Mouse (Mus musculus) kidney, adult 8-10 months (tissue): ENCODE measurements at regions not wholly inside any gene's neighbourhood (a gene's known extent, or its start where the extent isn't known, plus 50 kb on each side); places are given as distances from the start of the nearest gene placed in this dataset.
A peak's percentile ranks its signal among the peaks of the same experiment; 100 is the strongest.

ENCODE experiments used
- DNase-seq, 2 experiments: peaks; one replicate each; pipeline ENCODE4 v3.0.0; 2022

GRCm38 (mm10) chr3:58089344-58090139, 241.7 kb upstream of the Pfn2 start:
- DNase-seq, result peak; percentile 72 to 83

DNA sequence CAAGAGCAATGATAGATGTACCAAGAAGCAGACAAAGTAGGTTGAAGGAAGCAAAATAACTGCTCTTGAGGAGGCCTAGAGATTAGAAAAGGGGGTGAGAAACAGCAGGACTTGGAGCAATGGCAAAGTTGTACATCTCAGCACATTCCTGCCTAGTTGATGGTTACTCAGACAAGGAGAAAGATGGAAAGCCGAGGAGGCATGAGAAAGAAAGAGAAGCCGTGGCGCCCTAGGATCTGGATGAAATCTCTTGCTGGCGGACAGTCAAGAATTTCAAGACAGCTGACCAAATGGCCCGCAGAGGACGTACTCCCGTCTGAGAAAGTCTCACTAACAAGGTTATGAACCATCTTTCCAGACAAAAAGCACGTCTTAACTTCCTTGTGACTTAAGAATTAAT, 242.5 kb upstream of the Pfn2 start:
- peak; percentile 84 to 91 for DNase-seq

DNA sequence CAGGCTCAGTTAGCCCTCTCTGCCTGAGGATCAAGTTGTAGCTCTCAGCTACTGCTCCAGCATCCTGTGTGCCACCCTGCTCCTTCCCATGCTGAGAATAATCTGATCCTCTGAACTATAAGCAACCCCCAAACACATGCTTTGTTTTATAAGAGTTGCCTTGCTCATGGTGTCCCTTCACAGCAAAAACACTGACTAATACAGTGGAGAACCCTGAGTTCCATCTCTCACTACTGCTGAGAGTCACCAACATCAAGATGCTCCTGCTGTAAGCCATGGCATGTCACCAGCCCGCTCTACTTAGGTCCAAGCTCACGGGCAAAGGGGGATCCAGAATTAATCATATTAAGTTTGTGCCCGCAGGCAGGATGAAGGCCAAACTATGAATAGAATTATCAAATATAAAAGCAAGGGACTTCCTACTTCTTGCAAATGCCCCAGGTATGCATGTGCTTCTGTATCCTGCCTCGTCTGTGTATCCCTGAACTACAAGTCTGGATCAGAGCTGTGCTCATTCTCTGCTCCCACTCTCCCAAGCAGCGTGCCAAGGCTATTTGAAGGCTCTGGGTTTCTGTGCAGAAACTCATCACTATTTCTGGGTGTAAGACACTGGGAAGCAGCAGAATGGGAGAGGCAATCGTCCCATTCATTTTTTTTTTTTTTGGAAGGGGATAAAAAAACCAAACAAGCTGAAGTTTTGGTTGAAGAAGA, 243.7 kb upstream of the Pfn2 start:
- no peak for DNase-seq

GRCm38 (mm10) chr3:58110911-58111476, 263.1 kb upstream of the Pfn2 start:
- DNase-seq, result peak in 1 of 2 experiments; percentile 16

DNA sequence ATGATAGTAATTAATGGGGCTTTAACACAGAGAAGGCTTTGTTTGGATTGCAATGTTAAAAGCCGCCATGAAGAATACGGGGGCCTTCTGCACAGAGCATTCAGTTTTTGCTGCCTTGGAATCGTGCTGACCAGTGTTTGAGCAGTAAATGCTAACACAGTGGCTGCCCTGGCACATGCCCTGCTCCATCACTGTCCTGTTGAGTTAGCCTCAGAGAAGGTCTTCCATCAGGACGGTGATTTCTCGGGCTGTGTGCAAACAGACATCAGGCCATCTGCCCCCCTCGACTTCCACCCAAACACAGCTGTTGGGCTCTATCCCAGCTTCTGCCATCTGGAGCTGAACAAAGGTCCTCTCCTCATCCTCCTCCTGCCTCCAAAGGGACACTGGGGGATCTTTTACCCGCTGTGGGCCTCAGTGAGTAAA, 264.6 kb upstream of the Pfn2 start:
- no peak for DNase-seq

DNA sequence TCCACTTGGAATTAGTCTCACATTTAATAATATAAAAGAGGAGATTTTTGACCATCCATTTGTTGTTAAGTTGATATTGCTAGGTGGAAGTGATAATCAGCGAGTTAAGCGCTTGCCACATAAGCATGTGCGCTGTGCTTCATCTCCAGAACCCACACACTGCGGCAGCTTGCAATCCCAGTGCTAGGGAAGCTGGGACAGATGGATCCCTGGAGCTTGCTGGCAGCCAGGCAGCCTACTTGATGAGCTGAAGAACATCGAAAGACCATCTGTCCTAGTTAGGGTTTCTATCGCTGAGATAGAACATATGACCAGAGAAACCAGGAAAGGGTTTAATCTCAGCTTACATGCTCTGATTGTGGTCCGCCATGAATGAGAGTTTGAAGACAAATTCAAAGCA, 266.1 kb upstream of the Pfn2 start:
- DNase-seq, result no peak

DNA sequence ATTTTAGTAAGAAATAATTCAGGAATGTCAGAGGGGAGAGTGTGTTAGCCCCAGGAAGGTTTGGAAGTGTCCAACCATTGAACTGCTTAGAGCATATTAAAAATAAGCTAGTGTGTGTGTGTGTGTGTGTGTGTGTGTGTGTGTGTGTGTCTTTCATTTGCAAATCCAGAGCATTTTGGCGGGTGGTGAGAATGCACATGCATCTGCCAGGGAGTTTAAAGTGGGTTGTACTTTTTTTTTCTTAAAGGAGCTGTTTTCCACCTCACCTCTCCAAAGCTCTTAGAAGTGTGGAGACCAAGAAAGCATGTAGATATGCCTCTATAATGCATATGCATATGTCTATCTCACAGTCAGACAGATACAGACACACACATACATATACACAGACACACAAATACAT, 267.6 kb upstream of the Pfn2 start:
- no peak for DNase-seq

GRCm38 (mm10) chr3:58116848-58117247, 269.0 kb upstream of the Pfn2 start:
- DNase-seq, result no peak

- DNase-seq, result no peak
Measured at GRCm38 (mm10) chr3:58120051-58120450, 272.2 kb upstream of the Pfn2 start.

GRCm38 (mm10) chr3:58122456-58123359, 274.8 kb upstream of the Pfn2 start:
- DNase-seq, result peak; percentile 77 to 80

- no peak for DNase-seq
Measured at GRCm38 (mm10) chr3:58123396-58124077, 275.7 kb upstream of the Pfn2 start.

DNA sequence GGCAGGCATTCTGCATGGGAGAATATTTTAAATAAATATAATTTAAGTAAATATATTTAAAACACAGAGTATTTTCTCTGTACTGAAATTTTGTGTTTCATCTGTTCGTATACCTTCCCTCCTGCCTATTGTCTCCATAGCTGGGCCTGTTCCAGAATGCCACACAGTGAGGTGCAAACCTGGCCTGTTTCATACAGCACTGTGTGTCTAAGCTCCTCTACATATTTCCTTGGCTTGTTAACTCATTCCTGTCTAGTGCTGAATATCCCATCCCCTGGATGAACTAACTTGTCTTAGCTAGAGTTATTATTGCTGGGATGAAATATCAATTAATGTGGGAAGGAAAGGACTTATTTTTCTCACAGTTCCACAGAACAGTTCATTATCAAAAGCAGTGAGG, 277.0 kb upstream of the Pfn2 start:
- no peak for DNase-seq

DNA sequence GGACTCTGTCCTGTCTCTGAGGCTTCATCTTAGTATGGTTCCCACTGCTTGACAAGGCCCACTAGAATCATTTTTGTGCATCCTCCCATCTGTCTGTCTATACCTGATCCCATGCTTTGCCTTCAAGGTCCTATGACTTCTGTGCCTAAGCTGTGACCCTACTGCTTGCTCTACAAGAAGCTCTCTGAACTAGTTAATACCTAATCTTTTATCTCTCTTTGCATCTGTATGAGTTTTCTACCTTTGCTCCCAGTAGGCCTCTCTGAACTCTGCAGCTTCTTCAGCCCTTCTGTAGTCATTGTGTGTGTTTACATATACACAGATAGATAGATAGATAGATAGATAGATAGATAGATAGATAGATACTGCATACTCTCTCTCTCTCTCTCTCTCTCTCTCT, 279.1 kb upstream of the Pfn2 start:
- no peak for DNase-seq

- peak in 1 of 2 experiments; percentile 30 for DNase-seq
Measured at GRCm38 (mm10) chr3:58128059-58128458, 280.2 kb upstream of the Pfn2 start.

DNA sequence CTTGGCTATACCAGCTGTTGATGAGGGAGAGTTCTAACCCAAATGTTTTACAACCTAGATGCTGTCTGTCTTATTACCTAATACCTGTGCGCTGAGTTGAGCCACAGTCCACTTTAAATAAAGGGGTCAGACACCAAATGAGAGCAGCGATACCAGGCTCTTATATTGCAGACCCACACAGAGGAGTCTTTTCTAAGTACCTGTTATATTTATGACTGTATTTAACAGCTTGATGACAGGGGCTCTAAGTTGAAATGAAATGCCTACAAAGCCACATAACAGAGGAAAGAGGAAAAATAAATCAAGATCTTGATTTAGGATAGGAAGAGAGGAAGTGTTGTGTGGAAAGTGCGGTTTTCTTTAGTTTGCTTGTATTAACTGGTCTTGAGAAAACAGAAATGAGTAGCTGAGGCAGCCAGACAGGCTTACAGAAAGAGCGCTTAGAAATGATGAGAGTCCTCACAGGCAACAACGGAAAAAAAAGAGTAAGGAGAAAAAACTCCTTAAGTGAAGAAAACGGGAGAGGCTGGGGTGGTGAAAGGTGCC, 281.6 kb upstream of the Pfn2 start:
- no peak for DNase-seq

GRCm38 (mm10) chr3:58135607-58136365, 278.7 kb upstream of the Tsc22d2 start:
- DNase-seq, result no peak

DNA sequence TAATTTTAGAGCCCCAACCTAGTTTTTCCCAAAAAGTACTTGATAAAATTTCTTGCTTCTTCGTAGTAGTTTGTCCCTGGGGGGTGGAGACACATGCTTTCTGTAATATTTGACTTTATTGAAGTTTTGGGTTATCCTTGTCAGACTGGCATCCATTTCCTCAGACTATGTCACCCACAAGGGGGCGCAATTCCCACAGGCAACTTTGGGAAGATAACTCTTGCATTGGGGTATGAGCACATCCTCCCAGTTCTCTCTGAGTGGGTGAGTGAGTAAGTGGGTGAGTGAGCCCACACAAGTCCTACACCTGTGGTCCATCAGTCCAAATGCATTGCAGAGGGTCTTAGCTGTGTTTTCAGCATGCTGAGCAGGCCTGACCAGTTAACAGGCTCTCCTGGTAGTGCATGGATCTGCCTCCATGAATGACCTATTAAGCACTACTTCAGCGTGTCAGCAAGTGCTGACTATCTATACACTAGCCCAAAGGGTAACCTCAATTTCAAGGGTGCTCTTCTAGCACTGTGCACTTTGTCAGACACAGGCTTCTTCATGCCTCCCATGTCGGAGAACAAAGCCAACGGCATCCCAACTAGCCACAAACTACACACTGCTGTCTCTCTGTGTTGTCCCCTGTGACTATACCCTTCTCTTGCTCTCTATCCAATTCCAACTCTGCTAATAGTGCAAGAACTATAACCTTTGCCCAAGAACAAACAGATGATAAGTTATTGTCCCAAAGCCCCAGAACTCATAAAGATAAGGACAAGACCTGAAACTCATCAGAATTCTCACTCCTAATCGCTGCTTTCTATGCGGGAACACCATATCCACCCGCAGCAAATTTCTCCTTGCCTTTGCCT, 275.6 kb upstream of the Tsc22d2 start:
- DNase-seq, result peak in 1 of 2 experiments; percentile 50

DNA sequence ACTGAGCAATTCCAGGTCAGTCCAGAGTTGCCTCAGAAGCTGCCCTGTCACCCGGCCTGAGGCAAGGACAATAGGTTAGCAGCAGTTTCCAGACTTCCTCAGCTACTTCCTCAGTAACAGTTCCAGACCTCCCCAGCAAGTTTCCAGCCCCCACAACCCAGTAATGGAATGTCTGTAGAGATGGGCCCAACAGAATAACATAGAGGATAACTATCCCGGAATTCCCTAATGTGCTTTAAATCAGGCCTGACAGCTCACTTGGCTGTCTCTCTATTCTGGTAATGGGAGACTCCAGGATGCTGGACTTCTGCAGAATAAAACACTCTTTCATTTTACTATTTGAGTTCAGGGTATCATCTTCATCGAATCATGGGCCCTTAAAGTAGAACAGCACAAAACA, 268.4 kb upstream of the Tsc22d2 start:
- no peak for DNase-seq

DNA sequence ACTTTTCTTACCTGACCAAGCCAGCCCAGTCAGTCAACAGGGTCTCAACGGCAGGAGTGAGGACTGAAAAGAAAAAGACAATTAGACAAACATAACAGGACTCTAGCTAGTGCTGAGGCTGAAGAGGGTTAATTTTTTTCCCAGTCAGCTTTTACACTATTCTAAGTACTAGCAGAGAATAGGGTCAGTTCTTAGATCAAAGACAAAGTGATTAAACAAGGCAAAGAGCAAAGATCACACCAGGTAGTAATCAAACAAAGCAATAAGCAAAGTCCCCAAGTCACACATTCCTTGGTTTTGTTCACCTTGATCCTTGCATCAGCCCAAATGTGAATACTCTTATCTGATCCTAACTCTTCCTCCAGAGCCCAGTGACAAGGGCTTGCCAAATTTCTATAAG, 267.8 kb upstream of the Tsc22d2 start:
- no peak for DNase-seq

DNA sequence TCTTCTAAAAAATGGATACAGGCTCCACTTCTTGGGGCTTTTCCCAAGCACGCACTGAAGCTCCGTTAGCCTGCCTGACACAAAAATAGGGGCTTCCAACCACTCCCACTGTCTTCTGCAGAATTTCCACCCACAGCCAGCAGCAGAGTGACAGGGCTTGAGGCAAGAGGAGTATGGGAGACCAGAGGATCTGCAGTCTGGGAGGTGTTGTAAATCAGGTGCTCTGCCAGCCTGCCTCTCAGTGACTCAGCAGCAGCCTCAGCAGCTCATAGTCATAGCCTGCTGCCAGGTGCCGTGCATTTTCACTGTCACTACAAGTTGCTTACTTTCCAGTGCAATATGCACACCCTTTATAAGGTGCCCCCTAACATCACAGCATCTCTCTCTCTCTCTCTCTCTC, 261.4 kb upstream of the Tsc22d2 start:
- no peak for DNase-seq
